Mouse (Mus musculus) cerebellum, adult 11-12 months (tissue): Measurements from ENCODE around the gene Hexim1.

Experiments used
- DNase-seq: peaks from one replicate; pipeline ENCODE4 v3.0.0; 2022

Gene Hexim1

DNA sequence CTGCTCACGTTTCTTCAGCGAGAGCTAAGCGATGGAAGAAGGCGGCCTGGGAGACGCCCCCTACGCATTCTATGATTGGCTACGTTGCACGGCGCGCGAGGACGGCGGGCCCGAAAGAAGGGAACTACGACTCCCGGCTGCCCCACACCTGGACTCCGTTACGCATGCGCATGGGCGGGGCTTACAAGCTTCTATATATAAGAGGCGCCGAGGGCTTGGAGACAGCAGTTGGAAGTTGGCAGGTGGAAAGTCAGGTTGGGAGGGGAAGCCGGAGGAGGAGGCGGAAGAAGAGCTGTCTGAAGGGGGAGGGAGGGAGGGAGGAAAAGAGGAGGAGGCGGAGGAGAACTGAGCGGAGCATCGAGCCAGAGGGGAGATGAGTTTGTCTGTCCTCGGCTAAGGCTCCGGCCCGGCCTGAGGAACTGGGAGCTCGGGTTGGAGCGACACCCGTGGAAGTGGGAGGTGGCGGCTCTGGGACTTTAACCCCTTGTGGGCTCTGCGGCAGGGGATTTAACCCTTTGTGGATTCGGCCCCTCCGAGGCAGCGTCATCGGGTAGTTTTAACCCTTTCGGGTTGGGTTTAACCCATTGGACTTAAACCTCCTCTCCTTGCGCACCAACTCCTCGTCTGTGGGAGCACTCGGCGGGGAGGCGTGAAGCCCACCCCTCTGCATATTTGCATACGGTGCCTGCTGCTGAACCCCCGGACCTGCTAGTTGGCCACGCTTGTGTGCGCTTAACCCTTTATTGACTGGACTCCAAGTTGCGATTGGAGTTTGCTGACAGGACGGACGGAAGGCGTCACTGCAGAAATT, at the start of gene Hexim1:
Hexim1 (plus strand) TSS at position 224 of the 811 bp plus-strand sequence.
- peak; percentile 100 for DNase-seq

DNA sequence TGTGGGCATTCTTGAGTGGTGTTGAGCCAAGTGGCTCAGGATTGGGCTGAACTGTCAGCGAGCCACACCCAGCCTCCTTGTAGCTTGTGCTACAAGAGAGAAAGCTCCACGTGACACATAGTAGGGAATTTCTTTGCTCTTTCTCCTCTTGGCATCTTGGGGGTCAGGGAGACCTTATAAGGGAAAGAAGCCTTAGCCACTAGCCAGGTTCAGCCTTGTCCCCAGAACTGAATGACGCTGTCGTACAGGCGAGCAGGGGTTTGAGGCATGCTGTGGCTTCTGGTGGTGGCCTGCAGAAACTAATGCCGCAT, 49.0 kb upstream of the Hexim1 start:
- no peak for DNase-seq

DNA sequence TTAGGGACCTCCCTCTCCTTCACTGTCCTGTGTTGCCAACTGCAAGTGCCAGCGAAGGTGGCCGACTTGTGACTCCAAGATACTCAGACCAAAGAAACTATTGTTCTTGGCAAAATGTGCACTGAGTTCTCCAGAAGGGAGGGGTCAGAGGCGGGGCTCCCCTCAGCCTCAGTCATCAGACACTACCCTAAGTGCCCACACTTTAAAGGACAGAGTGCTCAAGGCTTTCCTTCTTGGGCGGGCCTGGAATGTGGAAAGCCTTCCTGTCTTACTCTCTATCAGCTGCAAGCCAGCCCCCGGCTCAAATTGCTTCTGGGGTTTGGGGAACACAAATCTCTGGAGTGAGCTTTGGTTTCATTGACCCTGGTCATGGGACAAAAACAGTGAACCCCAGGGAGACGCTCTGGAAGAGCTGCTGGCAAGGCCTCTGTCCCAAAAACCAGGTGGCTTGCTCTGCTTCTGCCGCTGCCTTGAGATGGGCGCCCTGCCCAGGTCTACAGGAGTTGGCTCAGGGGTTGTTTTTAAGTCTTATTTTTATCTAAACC, 48.5 kb upstream of the Hexim1 start:
- DNase-seq, result no peak

DNA sequence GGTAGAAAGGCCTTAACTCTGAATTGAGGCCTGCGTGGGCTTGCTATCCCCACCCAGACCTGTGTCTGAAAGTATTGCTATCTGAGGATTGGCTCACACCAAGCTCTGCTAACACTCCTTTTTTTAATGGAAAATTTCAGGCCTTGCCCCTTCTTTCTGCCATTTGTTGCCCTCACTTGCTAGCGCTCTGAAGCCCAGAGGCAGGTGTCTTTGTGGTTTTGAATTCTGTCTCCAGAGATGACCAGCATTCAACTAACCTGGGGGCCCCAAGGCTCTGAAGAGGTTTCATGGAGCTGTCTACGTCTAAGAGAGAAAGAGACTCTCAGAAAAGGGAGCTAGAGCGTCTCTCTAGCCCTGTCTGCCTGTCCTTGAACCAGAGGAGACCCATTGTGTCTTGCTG, 47.8 kb upstream of the Hexim1 start:
- no peak for DNase-seq

DNA sequence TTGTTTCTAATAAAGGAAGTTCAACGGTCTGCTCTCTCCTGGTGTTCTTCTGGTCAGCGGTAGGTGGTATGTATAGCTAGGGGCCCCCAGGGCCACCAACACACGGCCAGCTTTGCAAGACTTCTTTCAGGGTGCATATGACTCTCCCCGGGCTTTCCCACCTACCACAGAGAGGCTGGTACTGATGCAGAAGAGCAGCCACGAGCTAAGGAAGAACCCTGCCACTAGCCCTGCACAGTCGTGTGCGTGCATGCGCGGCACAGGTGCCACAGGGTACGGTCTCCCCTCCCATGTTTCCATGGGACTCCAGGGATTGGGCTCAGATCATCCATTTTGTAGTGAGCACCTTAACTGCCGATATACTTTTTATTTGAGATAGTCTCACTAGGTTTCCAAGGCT, 47.1 kb upstream of the Hexim1 start:
- peak; percentile 1 for DNase-seq

DNA sequence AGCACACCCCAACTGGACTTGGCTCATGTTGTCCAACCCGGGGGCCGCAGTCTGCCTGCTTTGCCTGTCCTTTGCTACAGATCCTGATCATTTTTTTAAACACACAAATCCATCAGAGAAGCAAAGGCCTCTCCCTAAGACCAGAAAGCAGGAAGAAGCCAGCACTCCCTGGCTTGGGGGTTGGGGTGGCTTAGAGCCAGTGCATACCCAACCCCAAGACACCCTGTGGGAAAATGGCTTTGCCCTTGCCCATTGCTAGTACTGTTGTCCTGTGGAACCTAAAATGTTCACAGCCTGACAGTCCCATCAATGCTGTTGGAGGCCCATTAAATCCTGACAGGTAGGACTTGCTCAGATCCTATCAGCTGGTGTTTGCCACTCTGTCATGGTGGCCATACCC, 46.3 kb upstream of the Hexim1 start:
- peak; percentile 6 for DNase-seq

DNA sequence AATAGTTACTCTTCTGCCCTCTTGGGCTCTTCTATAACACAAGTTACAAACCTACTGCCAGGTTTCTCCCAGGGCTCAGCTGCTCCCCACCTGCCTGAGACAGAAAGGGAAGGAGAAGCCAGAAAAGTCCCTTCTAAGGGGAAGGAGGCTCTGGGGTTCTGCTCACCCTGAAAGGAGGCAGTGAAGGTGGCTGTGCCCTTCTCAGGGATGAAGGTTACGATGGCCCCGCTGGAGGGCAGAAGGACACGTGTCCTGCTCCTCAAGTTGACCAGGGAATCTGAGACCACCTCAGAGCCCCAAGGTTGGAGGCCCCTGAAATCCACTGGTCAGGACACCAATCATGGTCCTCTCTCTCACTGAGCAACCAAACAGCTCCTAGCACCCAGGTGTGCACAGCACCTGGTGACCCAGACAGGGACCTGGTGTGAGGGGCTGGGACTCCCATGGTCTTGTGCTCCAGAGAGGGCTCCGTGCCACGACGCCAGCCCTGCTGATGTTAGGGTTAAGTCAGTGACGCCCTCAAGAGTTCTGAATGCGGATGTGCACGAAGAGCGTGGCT, 45.6 kb upstream of the Hexim1 start:
- DNase-seq, result peak; percentile 15

DNA sequence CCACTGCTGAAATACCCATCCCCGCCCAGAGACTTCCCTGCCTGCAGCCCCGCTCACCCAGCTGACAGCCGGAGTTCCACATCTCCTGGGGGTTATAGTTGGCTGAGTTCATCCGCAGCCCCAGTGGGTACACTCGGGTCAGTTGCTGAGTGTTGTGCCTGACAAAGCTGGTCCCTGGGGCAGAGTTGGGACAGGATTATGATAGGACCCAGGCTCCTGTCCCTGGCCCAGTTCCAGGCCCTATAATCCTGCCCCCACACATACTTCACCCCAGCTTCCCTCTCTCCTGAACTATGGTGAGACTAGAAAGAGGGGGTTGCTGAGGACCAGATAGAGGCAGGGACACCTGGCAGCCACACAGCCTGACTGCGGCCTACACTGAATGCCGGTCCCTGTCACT, 42.4 kb upstream of the Hexim1 start:
- peak; percentile 8 for DNase-seq

DNA sequence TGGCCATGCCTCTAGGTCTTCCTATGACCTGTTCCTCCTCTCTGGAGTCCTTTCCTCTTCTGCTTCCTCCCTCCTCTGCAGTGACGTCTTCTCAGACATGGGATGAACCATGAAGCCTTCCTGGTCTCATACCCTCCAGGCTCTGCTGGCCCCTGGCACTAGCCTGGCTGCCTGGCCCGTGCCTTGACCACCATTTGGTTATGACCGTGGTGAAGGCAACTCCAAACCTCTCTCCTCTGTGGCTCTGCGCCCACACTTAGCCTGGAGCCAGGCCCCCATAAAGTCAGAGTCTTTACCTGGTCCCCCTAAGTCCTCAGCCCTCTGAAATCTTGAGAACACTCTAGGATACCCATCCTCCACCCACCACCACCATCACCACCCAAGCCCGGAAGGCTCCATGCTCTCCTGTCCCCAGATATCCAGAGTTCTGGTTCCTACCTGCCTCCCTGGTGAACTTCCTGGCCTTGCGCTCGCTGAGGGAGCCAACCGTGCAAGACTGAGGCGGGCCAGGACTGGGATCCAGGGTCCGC, 41.8 kb upstream of the Hexim1 start:
- DNase-seq, result no peak

DNA sequence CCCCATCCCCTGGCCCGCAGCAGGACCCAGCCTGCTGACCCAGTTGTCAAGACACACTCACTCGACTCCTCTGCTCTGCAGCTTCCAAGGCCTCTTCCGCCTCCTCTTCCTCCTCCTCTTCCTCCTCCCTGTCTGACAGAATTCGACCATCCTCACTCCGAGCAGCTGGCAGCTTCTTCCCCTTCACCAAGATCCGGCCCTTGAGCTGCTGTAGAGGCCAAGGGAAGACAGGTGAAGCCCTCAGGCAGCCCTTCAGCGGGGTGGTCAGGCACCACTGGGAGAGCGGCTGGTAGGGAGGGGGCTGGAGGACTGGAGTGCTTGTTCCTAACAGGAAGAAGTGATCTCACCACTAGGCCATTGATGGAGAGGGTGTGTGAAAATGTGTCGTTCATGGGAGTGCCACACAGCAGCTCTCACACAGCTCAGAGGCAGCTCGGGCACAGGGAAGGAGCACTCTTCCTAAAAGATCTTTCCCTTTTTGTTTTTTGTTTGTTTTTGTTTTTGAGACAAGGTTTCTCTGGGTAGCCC, 41.2 kb upstream of the Hexim1 start:
- no peak for DNase-seq

DNA sequence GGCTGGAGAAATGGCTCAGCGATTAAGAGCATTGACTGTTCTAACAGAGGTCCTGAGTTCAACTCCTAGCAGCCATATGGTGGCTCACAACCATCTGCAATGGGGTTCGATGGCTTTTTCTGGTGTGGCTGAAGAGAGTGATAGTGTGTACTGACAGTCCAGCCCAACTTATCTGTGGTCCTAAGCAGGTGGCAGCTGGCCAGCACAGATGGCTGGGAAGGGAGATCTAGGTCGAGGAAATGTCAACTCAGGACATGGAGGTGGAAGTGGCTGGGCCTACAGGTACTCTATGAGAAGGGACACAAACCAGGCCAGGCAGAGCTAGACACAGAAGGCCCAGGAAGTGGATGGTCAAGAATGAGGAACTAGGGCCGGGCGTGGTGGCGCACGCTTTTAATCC, 40.0 kb upstream of the Hexim1 start:
- peak; percentile 80 for DNase-seq

DNA sequence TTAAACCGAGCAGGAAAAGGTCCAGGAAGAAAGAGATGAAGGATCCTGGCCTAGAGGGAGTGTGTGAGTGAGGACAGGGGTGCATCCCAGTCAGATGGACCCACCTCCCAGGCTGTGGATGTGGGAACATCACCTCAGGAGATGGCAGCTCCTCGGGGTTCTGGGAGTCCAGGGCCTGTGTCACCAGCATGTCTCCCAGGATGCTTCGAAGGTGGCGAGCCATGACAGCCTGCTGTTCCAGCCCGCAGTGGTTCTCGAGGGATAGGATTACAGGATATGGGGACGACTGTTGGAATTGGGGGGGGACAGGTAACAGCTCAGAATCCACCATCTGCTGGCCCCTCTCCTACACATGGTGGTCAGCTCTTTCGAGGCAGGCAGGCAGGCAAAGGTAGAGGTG, 39.5 kb upstream of the Hexim1 start:
- DNase-seq, result no peak

DNA sequence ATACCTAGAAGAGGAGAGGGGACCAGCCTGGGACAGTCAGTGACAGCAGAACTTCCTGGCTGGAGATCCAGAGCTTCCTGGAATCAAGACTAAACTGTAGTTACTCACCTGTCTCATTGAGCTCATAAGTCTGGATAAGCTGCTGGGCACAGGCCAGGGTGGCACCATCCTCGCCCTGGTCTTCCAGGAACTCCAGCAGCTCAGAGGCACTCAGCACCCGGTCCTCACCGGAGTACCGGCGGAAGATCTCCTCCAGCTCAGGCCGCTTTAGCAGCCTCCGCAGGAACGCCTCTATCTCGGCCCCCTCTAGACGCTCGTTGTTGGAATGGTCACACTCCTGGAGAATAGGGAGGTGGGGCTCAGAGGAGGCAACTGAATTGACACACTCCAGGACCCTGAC, 37.9 kb upstream of the Hexim1 start:
- peak; percentile 16 for DNase-seq

DNA sequence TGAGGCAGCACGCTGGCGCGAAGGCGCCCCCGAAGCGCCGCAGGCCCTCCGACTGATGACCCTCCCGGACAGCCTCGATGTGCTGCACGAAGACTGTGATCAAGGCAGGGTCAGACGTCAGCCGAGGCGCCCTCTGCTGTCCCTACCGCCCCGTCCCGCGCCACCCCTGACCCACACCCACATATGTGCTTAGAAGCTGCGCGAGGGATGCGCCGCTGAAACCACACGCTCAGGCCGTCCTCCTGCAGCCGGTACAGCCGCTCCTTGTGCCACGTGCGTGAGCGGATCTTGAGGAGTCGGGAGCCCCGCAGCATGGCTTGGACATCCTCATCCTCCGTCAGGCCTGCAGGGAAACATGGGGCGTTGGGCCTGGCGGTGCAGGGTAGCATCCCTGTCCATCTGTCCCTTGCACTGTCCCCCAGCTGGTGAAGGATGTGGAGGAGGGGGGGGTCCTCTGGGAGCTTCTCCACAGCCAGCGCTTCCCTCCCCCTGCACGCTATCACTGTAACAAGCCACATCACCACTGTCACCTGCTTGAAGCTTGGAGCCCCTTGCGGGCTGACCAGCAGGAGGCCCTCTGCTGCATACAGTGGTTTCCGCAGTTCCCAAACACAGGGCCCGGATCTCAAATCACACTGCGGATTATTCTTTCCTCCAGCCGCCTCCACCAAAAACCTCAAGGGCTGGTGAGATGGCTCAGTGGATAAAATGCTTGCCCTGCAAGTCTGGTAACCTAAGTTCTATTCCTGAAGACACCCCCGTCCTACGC, 35.5 kb upstream of the Hexim1 start:
- DNase-seq, result peak; percentile 21

DNA sequence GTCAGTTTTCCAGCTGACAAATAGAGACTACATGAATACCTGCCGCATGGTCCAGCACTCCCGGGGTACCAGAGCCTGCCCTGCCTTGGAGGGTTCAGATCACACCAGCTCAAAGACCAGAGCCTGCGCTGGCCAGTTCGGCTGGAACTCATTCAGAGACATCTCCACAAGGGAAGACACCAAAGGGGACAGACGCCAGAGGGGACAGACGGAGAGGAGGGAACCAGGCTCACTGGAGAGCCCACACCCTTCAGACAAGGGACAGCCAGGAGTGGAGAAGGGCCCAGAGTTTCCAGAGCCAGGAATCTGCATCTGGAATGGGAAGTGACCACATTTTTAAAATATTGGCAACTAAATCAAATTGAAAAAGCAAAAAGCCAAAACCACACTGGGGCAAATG, 34.4 kb upstream of the Hexim1 start:
- DNase-seq, result no peak

DNA sequence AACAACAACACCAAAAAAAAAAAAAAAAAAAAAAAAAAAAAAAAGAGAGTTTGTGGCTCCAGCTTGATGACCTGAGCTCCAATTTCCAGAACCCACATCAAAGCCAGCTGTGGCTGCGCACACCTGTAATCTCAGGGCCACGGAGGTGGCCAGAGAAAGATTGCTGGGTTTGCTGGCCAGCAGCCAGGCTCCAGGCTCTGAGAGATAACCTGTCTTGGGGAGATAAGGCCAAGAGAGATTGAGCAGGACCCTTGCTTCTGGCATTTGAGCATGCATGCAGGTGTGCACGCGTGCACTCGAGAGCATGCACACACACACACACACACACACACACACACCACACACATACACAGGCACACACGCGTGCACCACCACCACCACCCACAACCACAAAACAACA, 22.7 kb upstream of the Hexim1 start:
- DNase-seq, result peak; percentile 19

DNA sequence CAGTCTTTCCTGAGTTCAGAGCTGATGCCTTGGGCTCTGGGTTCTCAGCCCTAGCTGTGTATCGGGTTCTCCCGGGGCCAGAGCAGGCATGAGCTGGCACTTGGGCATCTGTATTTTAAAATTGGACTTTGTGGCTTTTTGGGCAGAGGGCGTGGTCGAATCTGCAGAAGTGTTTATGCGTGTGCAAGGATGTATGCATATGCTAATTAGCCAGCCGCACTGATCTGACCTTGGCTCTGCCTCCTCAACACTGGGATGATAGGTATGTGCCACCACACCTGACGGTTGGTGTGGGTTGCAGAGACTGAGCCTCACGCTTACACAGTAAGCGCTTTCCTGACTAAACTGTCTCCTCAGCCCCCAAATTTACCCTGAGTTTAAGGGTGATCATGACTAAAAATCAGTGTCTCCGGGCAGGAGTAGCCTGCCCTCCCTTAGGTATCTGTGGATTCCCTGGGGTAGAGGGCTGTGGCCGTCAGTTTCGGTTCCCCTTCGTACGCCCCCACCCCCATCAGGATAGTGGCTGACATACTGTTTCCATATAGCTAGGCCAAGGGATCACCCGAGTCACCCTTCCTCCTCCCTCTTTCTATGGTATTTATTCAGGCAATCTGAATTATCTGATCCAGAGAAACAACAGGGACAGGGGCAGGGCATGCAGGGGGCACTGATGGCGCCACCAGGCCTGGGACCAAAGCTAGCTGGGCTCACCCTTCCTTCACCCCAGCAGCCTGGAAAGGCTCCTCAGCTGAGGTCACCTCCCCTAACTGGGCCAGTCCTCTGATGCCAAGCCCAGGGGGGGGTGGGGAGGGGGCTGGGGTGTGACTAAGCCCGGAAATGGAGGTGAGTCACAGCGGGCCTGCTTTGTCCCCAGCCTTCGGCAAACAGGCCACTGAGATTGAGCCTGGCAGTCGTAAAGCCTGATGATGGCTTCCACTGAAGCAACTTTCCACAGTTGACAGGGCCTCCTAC, 21.9 kb upstream of the Hexim1 start:
- DNase-seq, result peak; percentile 9

DNA sequence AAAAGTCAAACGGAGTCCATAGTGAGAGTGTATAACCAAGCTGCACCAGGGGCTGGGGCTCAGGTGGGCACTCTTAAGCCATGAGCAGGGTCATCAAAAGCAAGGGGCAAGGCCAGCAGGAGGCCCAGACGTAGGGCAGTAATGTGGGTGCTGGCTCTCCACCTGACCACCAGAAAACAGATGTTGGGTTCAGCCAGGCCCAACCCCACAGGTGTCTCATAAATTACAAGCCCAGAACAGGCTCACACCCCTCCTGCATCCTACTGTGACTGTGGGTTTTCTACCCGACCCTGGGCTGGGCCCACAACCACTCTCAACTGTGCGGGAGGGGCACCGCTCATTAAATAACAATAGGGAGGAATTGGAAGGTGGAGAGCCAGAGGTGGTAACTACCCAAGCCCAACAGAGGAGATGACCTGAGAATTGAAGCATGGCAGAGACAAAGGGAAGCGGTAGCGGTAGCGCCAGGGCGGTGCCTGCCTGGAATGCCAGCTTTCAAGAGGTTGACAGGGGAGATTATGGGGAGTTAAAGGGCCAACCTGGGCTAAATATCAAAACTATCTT, 20.8 kb upstream of the Hexim1 start:
- DNase-seq, result peak; percentile 14

DNA sequence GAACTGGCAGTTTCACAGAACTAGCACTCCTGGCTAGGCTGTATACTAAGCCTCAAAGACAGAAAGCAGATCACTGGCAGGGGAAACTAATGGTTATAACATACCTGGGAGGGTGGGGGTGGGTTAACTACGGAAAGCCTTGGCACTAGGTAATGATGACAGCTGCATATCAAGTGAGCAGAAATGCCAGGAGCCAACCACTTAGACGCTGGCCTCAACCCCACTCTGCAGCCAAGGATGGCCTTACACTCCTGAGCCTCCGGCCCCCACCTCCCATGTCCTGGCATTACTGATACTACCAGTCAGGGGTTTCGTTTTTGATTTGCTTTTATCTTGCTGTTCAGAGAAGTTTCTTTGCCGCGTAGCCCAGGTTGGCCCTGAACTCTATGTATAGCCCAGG, 20.2 kb upstream of the Hexim1 start:
- peak; percentile 12 for DNase-seq

DNA sequence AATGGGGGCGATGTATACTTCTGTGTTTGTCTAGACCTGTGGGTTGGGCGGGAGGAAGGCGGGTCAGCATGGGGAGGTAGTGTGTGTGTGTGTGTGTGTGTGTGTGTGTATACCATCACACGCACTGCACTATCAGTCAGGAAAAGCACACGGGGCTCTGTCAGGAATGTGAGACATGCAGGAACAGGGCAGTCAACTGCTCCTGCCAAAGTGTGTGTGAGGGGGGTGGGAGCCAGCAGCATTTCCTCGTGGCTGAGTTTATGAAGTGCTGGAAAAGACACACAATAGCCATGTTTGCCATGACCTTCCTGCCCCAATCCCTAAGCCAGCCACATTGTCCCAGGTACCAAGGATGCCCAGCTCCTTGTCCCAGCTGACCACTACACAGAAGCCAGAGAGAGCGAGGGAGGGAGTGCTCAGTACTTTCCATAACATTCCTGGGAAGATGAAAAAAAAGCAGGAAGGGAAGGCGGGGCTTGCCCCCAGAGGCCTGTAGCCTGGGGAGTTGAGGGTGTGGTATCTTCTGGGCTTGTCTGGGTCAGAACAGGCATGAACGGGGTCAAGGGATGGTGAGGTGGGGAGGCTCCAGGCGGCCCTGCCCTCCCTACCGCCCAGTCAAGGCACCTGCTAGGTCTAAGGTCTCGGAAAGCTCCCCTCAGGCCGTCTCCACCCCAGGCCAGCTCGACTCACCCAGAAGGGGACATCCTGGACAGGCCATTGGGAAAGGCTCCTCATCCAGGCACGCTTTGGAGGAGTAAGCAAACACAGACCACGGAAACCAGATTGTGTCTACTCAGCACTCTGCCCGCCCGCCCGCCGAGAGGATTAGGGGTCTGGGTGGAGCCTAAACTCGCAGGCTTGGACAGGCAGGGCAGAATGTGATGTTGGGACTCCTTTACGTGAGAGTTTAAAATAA, 18.8 kb upstream of the Hexim1 start:
- DNase-seq, result peak; percentile 35
